Mouse (Mus musculus) bone marrow, adult 2 months (tissue): ENCODE measurements around the gene Evi2b.

ENCODE experiments used
- CTCF ChIP-seq: fragments of 200-500 bp; IDR thresholded peaks from 2 replicates; pipeline ENCODE4 v1.5.1; 2011; ENCODE audit warnings: low read length, control low read depth; ENCODE audit not compliant: control insufficient read depth, insufficient read depth
- POLR2A ChIP-seq: fragments of 200-500 bp; IDR thresholded peaks from 2 replicates; pipeline ENCODE4 v1.6.1; 2011; ENCODE audit warnings: low read depth, mild to moderate bottlenecking, control low read depth, low read length, borderline replicate concordance; ENCODE audit not compliant: control insufficient read depth

DNA sequence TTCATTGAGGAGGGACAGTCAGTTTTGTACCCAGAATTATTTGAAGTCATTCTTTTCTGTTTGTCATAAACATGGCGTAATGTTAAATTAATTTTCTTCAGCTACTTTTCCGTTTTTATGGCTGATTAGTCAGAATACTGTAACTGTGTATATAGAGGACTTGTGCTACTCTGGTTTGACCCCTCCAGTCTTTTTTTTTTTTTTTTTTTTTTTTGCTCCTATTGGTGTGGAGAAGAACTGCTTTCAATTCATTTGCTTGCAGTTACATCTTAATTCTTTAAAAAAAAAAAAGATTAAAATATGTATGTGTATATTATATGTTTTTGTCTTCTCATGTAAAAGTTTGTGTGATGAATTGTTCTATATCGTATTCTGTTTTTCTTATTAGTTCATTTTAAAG lies 11.6 kb downstream of the Evi2b start:
- no peak for TF ChIP-seq CTCF
- no peak for TF ChIP-seq POLR2A
